Mouse (Mus musculus): ENCODE data around the gene Pla2g6. TPM values are rescaled to one million over a fixed set of nuclear protein-coding genes. Genes with fewer than 3 reads are reported as not detected.

Pla2g6 gene
- total RNA-seq, 4 experiments from 2014 or later: 11.6 to 15.6 (median 13.4) TPM

- DNase-seq (ENCODE audit: low spot score): no peak
These were observed 85.5 kb downstream of the Pla2g6 start for GRCm38 (mm10) chr15:79242574-79243233.

- DNase-seq (ENCODE audit: low spot score): no peak
These were observed 90.2 kb downstream of the Pla2g6 start for GRCm38 (mm10) chr15:79238036-79238435.

Small RNA genes within 50 kb of the gene (microRNA-seq; reads per million reads assigned to microRNA genes)
- gene Mir1943: 9.5 reads per million, percentile 24 among the genes with 10 or more reads in this experiment

Other genes with a start within 250 kb of the Pla2g6 start
- 10 to 100 TPM; 41.2 to 42.2 (median 41.5) TPM for gene Micall1, start 219.5 kb downstream of the Pla2g6 start, total RNA-seq (2022)
- 100 to 1,000 TPM; 124 to 149 (median 135) TPM for gene Polr2f, start 187.4 kb downstream of the Pla2g6 start, total RNA-seq (2022)
- gene 1700088E04Rik, start 187.1 kb downstream of the Pla2g6 start, total RNA-seq (2022): 1 to 10 TPM; 1.6 to 2.7 (median 2.4) TPM
- 1 to 10 TPM in 2 of 4 experiments, under 1 TPM in 2; 0.55 to 1.7 (median 0.94) TPM for gene Sox10, start 163.2 kb downstream of the Pla2g6 start, total RNA-seq (2022)
- gene Pick1, start 99.2 kb downstream of the Pla2g6 start, total RNA-seq (2022): 10 to 100 TPM; 23.5 to 29.8 (median 27.3) TPM
- gene Gm49486, start 99.0 kb downstream of the Pla2g6 start, total RNA-seq (2022): 1 to 10 TPM in 3 of 4 experiments, under 1 TPM in 1; 0.63 to 1.5 (median 1.1) TPM
- gene Slc16a8, start 73.6 kb downstream of the Pla2g6 start, total RNA-seq (2022): under 1 TPM; 0.46 to 0.78 (median 0.59) TPM
- gene Baiap2l2, start 42.9 kb downstream of the Pla2g6 start, total RNA-seq (2022): 1 to 10 TPM in 1 of 4 experiments, under 1 TPM in 1, not detected in 2; 0.54 to 1.3 TPM
- gene Maff, start 18.2 kb upstream of the Pla2g6 start, total RNA-seq (2022): 10 to 100 TPM in 2 of 4 experiments, 1 to 10 TPM in 2; 5.7 to 11.1 (median 9.9) TPM
- 10 to 100 TPM; 34.6 to 46.1 (median 39.0) TPM for gene Tmem184b, start 75.2 kb upstream of the Pla2g6 start, total RNA-seq (2022)
- gene Csnk1e, start 127.2 kb upstream of the Pla2g6 start, total RNA-seq (2022): 10 to 100 TPM; 49.3 to 64.6 (median 56.6) TPM
- 1 to 10 TPM in 3 of 4 experiments, under 1 TPM in 1; 0.92 to 1.6 (median 1.4) TPM for gene Kcnj4, start 176.9 kb upstream of the Pla2g6 start, total RNA-seq (2022)
- 1 to 10 TPM; 4.3 to 5.2 (median 4.5) TPM for gene Kdelr3, start 188.0 kb upstream of the Pla2g6 start, total RNA-seq (2022)
- 10 to 100 TPM; 67.0 to 82.8 (median 74.6) TPM for gene Ddx17, start 218.4 kb upstream of the Pla2g6 start, total RNA-seq (2022)

Measured in heart, adult 8-10 months (tissue).